Mouse (Mus musculus): ENCODE measurements around the gene Ess2. TPM values are rescaled to one million over a fixed set of nuclear protein-coding genes. Genes with fewer than 3 reads are reported as not detected.
"Not testable (repeated sequence)": the region's sequence is repeated elsewhere in the genome, so short reads cannot be mapped to it uniquely, and the experiment has no call there.

Gene Ess2
- 2.0 and 2.1 TPM in 2 replicates for polyA plus RNA-seq (2012)

DNA sequence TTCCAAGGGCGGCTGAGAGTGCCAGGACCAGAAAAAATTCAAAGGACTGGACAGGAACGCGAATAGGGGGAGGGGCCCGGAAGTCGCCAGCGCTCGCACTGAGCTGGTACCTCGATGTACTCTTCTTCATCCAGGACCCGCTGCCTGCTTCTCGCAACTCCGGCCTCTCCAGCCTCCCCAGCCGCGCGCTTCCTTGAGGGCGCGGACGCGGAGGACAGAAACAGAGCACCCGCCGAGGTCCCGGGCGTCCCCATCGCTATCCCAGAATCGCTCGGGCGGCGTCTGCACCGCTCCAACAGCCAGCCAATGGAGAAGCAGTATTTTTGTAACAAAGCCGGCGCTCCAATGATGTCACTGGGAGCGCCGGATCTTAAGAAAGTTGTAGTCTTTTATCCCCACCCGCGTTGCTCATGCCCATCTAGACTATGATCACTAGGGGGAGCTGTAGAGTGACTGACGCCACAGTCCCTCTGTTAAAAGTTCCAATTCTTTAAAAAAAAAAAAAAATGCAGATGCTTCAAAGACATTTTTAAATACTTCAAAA is at the start of gene Ess2:
TSS of gene Ess2 (minus strand) at position 297 of the 544 bp plus-strand sequence.
- Histone ChIP-seq H3K4me3 (replicated peaks) (peak within 1 kb of the TSS; percentile 93), H3K9me3 (ENCODE audit: control insufficient read depth, low read length) (peaks cover 20% of the 10 kb centered on the region), H3K27me3 (ENCODE audit: control insufficient read depth) (peaks cover 46% of the 10 kb centered on the region), H3K4me1 (ENCODE audit: control insufficient read depth) (peaks cover 22% of the 10 kb centered on the region), H3K36me3 (ENCODE audit: control insufficient read depth) (peaks cover 34% of the 10 kb centered on the region)
- TF ChIP-seq TAL1 (IDR thresholded peaks at IDR 0.05; ENCODE audit: low read length) (no peak), GATA1 (IDR thresholded peaks at IDR 0.05; ENCODE audit: low read length) (no peak)

GRCm38 (mm10) chr16:17956052-17956638 is 45.0 kb upstream of the Ess2 start:
- not testable (repeated sequence) for H3K9me3 ChIP-seq (ENCODE audit: control insufficient read depth, low read length); H3K4me1 ChIP-seq (ENCODE audit: control insufficient read depth); H3K4me3 ChIP-seq (replicated peaks); H3K27me3 ChIP-seq (ENCODE audit: control insufficient read depth); H3K36me3 ChIP-seq (ENCODE audit: control insufficient read depth)

- H3K9me3 ChIP-seq (ENCODE audit: control insufficient read depth, low read length), result no peaks in the 10 kb centered on the region; the same call in 1 of the 2 replicates
- no peaks in the 10 kb centered on the region for H3K36me3 ChIP-seq (ENCODE audit: control insufficient read depth)
- no peaks in the 10 kb centered on the region; the same call in 1 of the 2 replicates for H3K4me1 ChIP-seq (ENCODE audit: control insufficient read depth)
- no peak overlapping the region for H3K4me3 ChIP-seq (replicated peaks)
- no peaks in the 10 kb centered on the region for H3K27me3 ChIP-seq (ENCODE audit: control insufficient read depth)
- TF ChIP-seq TAL1 (IDR thresholded peaks at IDR 0.05; ENCODE audit: low read length) (no peak), GATA1 (IDR thresholded peaks at IDR 0.05; ENCODE audit: low read length) (no peak)
These were observed 40.5 kb upstream of the Ess2 start for GRCm38 (mm10) chr16:17951618-17952017.

- H3K4me1 ChIP-seq (ENCODE audit: control insufficient read depth), result no peaks in the 10 kb centered on the region; the same call in 1 of the 2 replicates
- peaks cover 2% of the 10 kb centered on the region for H3K27me3 ChIP-seq (ENCODE audit: control insufficient read depth)
- H3K4me3 ChIP-seq (replicated peaks), result no peak overlapping the region
- H3K36me3 ChIP-seq (ENCODE audit: control insufficient read depth), result no peaks in the 10 kb centered on the region
- no peaks in the 10 kb centered on the region for H3K9me3 ChIP-seq (ENCODE audit: control insufficient read depth, low read length)
- TF ChIP-seq GATA1 (IDR thresholded peaks at IDR 0.05; ENCODE audit: low read length) (no peak), TAL1 (IDR thresholded peaks at IDR 0.05; ENCODE audit: low read length) (no peak)
These were observed 38.9 kb upstream of the Ess2 start for GRCm38 (mm10) chr16:17950068-17950467.

- Histone ChIP-seq H3K4me3 (replicated peaks) (no peak overlapping the region), H3K36me3 (ENCODE audit: control insufficient read depth) (no peaks in the 10 kb centered on the region), H3K4me1 (ENCODE audit: control insufficient read depth) (no peaks in the 10 kb centered on the region; the same call in 1 of the 2 replicates), H3K9me3 (ENCODE audit: control insufficient read depth, low read length) (no peaks in the 10 kb centered on the region), H3K27me3 (ENCODE audit: control insufficient read depth) (peaks cover 2% of the 10 kb centered on the region)
- no peak for TF ChIP-seq TAL1 (IDR thresholded peaks at IDR 0.05; ENCODE audit: low read length)
- TF ChIP-seq GATA1 (IDR thresholded peaks at IDR 0.05; ENCODE audit: low read length), result no peak
These were observed 38.3 kb upstream of the Ess2 start for GRCm38 (mm10) chr16:17949421-17949877.

- Histone ChIP-seq H3K4me1 (ENCODE audit: control insufficient read depth) (no peaks in the 10 kb centered on the region), H3K27me3 (ENCODE audit: control insufficient read depth) (peaks cover 2% of the 10 kb centered on the region), H3K4me3 (replicated peaks) (no peak overlapping the region), H3K36me3 (ENCODE audit: control insufficient read depth) (no peaks in the 10 kb centered on the region), H3K9me3 (ENCODE audit: control insufficient read depth, low read length) (no peaks in the 10 kb centered on the region)
- TF ChIP-seq GATA1 (IDR thresholded peaks at IDR 0.05; ENCODE audit: low read length) (no peak), TAL1 (IDR thresholded peaks at IDR 0.05; ENCODE audit: low read length) (no peak)
These were observed 34.1 kb upstream of the Ess2 start for GRCm38 (mm10) chr16:17945081-17945831.

GRCm38 (mm10) chr16:17943466-17943865 is 32.3 kb upstream of the Ess2 start:
- H3K9me3 ChIP-seq (ENCODE audit: control insufficient read depth, low read length), result no peaks in the 10 kb centered on the region
- H3K27me3 ChIP-seq (ENCODE audit: control insufficient read depth), result peaks cover 2% of the 10 kb centered on the region
- no peak overlapping the region for H3K4me3 ChIP-seq (replicated peaks)
- H3K36me3 ChIP-seq (ENCODE audit: control insufficient read depth), result no peaks in the 10 kb centered on the region
- TF ChIP-seq GATA1 (IDR thresholded peaks at IDR 0.05; ENCODE audit: low read length), result no peak
- no peak for TF ChIP-seq TAL1 (IDR thresholded peaks at IDR 0.05; ENCODE audit: low read length)
- peaks cover 16% of the 10 kb centered on the region for H3K4me1 ChIP-seq (ENCODE audit: control insufficient read depth)

GRCm38 (mm10) chr16:17939255-17939751 is 28.2 kb upstream of the Ess2 start:
- Histone ChIP-seq H3K9me3 (ENCODE audit: control insufficient read depth, low read length) (no peaks in the 10 kb centered on the region), H3K27me3 (ENCODE audit: control insufficient read depth) (no peaks in the 10 kb centered on the region), H3K4me1 (ENCODE audit: control insufficient read depth) (peaks cover 43% of the 10 kb centered on the region), H3K4me3 (replicated peaks) (peak overlapping the region; percentile 39), H3K36me3 (ENCODE audit: control insufficient read depth) (no peaks in the 10 kb centered on the region)
- TF ChIP-seq TAL1 (IDR thresholded peaks at IDR 0.05; ENCODE audit: low read length) (no peak), GATA1 (IDR thresholded peaks at IDR 0.05; ENCODE audit: low read length) (no peak)

GRCm38 (mm10) chr16:17938821-17939220 is 27.7 kb upstream of the Ess2 start:
- no peaks in the 10 kb centered on the region for H3K27me3 ChIP-seq (ENCODE audit: control insufficient read depth)
- H3K4me3 ChIP-seq (replicated peaks), result peak overlapping the region; percentile 39
- no peaks in the 10 kb centered on the region for H3K9me3 ChIP-seq (ENCODE audit: control insufficient read depth, low read length)
- TF ChIP-seq TAL1 (IDR thresholded peaks at IDR 0.05; ENCODE audit: low read length), result no peak
- peaks cover 48% of the 10 kb centered on the region for H3K4me1 ChIP-seq (ENCODE audit: control insufficient read depth)
- no peaks in the 10 kb centered on the region for H3K36me3 ChIP-seq (ENCODE audit: control insufficient read depth)

All from erythroblast, embryonic 14.5 days (primary cell).